Mouse (Mus musculus): ENCODE results near the gene Polr1c. TPM values are rescaled to one million over a fixed set of nuclear protein-coding genes. Genes with fewer than 3 reads are reported as not detected.

Gene Polr1c
- total RNA-seq (2021) (100 to 1,000 TPM in 1 of 2 experiments, 10 to 100 TPM in 1; 91.3 to 104 TPM), polyA plus RNA-seq (2012; rRNA removed) (41.5 and 45.2 TPM in 2 replicates)
- long read RNA-seq, transcript Polr1c-201 (9 exons, 1,314 nt) = major isoform, 47 of 58 reads
- long read RNA-seq, partial matches to known transcripts = 4 of 58 reads
- long read RNA-seq, other reads (novel, unspliced or antisense) = 7 of 58 reads

DNA sequence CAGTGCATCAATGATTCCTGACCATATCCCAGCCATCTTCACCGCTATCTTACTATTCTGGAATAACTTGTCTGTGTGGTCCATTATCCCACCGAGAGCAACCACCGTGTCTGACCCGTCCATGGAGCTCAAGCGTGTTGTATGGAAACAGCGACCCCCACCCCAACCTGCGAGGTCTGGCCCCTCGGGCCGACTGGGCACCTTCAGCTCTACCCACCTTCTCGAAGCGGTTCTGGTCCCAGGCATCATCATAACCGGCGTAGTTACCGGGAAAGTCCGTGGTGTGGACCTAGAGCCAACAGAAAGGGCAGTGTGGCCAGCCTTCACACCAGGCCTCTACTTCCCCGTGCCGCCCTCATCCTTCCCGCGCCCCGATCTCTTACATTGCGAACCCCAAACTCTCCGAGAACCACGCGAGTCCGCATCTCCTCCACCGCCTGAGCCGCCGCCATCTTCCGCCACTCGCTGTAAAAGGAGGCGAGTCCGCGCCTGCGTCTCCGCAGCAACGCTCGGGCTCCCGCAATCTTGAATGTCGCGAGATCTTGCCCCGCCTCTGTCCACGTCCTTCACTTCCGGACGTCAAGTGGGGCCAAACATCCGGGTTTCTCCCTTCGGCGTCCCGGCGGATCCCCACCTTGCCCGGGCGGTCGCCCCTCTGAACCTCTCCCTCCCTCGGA, at the start of gene Polr1c, which contains the start of gene Yipf3:
Polr1c (minus strand) TSS at position 543 of the 677 bp plus-strand sequence.
Yipf3 (plus strand) TSS at position 569 of the 677 bp plus-strand sequence.
- DNase-seq = peak; percentile 96

- DNase-seq = no peak
These were observed 49.1 kb upstream of the Polr1c start for GRCm38 (mm10) chr17:46297028-46297363.

- no peak for DNase-seq
These were observed 48.7 kb upstream of the Polr1c start for GRCm38 (mm10) chr17:46296601-46297000.

GRCm38 (mm10) chr17:46287678-46288095, 39.8 kb upstream of the Polr1c start:
- no peak for DNase-seq

GRCm38 (mm10) chr17:46285407-46285806, 37.6 kb upstream of the Polr1c start:
- DNase-seq = no peak

DNA sequence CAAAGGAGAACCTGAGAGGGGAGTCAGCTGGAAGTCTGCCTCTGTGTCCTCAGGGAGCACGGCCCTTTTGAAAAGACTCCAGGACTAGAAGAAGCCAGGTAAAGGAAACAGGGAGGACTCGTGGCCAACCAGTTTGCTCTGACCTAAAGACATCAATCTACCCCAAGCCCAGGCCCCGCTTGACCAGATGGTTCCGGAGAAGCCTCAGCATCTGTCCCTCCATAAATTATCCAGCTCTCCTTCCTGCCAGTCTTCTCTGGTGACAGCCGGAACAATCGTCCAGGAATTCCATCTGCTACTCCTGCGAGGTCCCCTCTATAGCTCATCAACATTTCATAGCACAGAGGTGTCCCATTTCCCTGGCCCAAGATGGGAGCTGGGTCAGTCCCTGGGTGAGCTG, 36.8 kb upstream of the Polr1c start:
- DNase-seq = no peak

DNA sequence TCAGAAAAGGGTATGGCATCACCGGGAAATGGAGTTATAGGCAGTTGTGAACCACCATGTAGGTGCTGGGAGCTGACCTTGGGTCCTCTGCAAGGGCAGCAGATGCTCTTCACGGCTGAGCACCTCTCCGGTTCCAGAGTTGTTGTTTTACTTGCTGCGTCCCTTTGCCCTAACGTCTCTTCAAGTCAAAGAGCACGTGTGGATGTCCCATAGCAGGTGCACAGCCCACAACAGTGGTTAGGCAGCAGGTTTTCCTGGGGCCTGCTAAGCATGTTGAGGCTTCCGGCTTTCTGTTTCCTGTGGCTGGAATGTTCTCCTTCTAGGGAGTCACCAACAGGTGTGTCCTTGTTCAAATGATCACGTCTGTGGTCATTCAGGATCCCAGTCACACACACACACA, 36.1 kb upstream of the Polr1c start:
- no peak for DNase-seq

- DNase-seq = no peak
These were observed 35.3 kb upstream of the Polr1c start for GRCm38 (mm10) chr17:46283140-46283539.

- peak; percentile 94 for DNase-seq
These were observed 34.7 kb upstream of the Polr1c start, which contains the start of gene Tjap1 for GRCm38 (mm10) chr17:46282483-46283123. TSS of gene Tjap1 (minus strand) at chr17:46283026.

GRCm38 (mm10) chr17:46278011-46278765, 30.3 kb upstream of the Polr1c start:
- DNase-seq = peak; percentile 83

- DNase-seq = no peak
These were observed 29.7 kb upstream of the Polr1c start for GRCm38 (mm10) chr17:46277586-46277985.

GRCm38 (mm10) chr17:46275506-46275905, 27.7 kb upstream of the Polr1c start:
- no peak for DNase-seq

DNA sequence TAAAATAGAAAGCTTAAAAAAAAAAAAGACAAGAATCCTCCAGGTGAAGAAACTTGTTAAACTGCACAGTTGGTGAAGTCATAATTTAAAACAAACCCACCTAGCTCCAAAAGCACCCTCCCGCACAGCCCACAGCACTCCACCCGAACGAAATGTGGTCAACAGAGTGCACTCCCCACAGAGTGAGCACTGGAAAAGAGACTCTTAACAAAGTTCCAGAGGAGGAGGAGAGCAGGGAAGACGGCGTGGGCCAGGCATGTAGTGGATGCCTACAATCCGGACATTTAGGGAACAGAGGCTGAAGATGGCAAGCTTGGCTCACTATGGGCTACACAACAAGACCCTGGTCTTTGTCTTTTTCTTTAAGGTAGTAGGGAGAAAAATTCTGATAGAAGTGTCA, 27.2 kb upstream of the Polr1c start:
- DNase-seq = no peak

GRCm38 (mm10) chr17:46274465-46274864, 26.6 kb upstream of the Polr1c start:
- DNase-seq = no peak

GRCm38 (mm10) chr17:46273803-46274236, 26.0 kb upstream of the Polr1c start:
- DNase-seq = no peak

DNA sequence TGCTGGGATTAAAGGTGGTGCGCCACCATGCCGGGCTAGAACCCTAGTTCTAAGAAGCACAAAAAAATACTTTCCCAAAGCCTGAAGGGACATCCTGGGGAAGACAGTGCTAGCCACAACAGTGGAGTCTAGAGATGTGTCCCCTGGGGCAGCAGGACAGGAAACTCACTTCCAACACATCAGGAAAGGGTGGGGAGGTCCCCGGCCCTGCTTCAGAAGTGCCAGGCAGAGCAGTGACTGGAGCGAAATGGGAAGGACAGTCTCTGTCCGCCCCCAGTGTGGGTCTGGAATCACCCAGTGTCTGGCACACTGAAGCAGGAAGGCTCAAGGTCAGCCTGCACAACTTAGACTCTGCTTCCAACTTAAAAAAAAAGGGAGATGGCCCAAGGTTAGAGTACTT, 24.8 kb upstream of the Polr1c start:
- peak; percentile 76 for DNase-seq

- no peak for DNase-seq
These were observed 24.2 kb upstream of the Polr1c start for GRCm38 (mm10) chr17:46272058-46272457.

DNA sequence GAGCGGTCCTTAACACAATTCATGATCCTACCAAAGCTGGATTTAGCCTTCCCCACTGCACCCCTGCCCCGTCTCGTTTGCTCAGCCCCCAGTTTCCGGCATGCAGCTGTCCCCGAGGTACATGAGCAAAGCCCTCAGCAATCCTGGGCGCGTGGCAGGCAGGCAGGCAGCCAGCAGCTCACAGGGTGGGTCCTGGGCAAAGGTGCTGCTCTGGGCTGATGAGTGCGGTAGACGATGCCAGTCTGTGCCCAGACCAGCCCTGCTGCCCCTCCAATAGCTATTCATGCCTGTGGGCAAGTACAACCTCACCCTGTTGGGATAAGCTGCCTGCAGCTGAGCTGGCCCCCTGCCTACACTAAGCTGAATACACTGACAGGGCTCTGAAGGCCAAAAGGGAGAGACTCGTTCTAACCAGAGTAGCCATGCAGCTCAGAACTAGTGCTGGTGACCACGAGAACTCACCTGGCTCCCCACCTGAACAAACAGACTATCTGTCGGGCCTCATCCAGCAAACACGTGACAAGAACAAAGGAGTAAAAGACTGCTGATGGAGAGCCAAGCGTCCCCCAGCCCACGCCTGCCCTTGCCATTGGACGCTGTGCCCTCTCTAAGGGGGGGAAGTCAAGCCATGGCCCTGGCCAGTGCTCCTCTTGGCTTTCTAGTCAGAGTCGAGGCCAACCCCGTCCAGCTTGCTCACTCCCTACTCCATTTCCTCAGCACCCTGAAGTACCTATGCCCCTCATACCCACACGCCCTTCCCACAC, 22.1 kb upstream of the Polr1c start:
- DNase-seq = no peak

GRCm38 (mm10) chr17:46268026-46268720, 20.3 kb upstream of the Polr1c start:
- no peak for DNase-seq

DNA sequence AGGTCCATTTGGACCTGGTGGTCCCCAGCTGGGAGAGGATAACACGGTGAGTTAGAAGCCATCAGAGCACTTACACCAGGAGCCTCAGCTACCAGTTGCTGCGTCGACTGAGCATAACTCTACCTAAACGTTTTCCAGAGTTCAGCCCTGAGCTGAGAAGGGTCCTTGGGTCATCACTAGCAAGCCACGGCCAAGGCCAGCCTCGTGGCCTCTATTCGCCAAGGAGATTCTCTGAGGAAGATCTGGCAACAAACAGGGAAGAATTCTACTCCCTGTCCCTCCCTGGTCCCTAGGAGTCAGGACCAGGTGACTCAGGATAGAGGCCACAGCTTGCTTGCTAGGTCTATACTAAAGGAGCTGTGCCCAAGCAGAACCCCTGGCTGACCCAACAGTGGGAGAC, 19.7 kb upstream of the Polr1c start:
- no peak for DNase-seq

- DNase-seq = no peak
These were observed 19.1 kb upstream of the Polr1c start for GRCm38 (mm10) chr17:46266986-46267385.
